Mouse (Mus musculus): ENCODE results near the gene Gm5475. TPM values are rescaled to one million over a fixed set of nuclear protein-coding genes. Genes with fewer than 3 reads are reported as not detected.

Gene Gm5475
- total RNA-seq, 1 experiment, result not detected

DNA sequence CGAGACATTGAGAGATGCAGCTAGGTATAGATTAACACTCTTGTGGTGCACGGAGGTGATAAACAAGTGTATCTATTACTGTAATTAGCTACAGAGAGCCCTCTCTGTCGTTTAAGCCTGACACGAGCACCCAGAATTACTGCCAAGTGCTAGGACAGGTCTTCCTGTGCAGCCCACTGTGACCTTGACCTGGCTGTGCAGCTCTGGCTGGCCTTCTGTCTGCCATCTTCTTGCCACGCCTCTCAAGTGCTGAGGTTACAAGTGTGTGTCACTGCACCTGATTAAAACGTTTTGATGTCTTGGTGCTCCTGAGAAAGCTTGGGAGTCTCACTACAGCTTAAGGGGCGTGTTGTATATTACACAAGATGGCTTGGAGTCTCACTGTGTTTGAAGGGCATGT, 30.9 kb upstream of the Gm5475 start:
- TF ChIP-seq MAFK (IDR thresholded peaks at IDR 0.05; ENCODE audit: insufficient read depth, low read depth, low read length) (no peak), ZC3H11A (IDR thresholded peaks at IDR 0.05; ENCODE audit: borderline replicate concordance, low read depth, low read length) (no peak), ZNF384 (IDR thresholded peaks at IDR 0.05; ENCODE audit: low read depth, low read length) (no peak), CHD2 (IDR thresholded peaks at IDR 0.05; ENCODE audit: low read depth, low read length) (no peak), HCFC1 (IDR thresholded peaks at IDR 0.05; ENCODE audit: borderline replicate concordance, insufficient read depth, low read length) (no peak)
- peaks cover 2 to 4% of the 10 kb centered on the region in 2 experiments; a peak in 2 of 4 replicates for H3K4me1 ChIP-seq (ENCODE audit: control insufficient read depth in 2 of 2, insufficient read depth in 2 of 2, low read length in 2 of 2, poor library complexity in 1 of 2)
- no peaks in the 10 kb centered on the region for H3K9me3 ChIP-seq (ENCODE audit: control insufficient read depth, insufficient read depth, low read depth, low read length)
- H3K4me3 ChIP-seq (ENCODE audit: insufficient read depth in 1 of 2, low read depth in 1 of 2, low read length in 2 of 2, poor library complexity in 1 of 2, severe bottlenecking in 1 of 2), result no peak overlapping the region
- peaks cover 14% of the 10 kb centered on the region for H3K36me3 ChIP-seq (ENCODE audit: control insufficient read depth, insufficient read depth, low read length, poor library complexity, severe bottlenecking)
- in situ Hi-C loops (cut with MboI; ENCODE audit: low sequenced_read_pairs in 2 of 2, unreplicated experiment in 2 of 2), result no loop called here
- no peak for DNase-seq (ENCODE audit: low read depth, low spot score)
- no peak overlapping the region for H3K9ac ChIP-seq (ENCODE audit: insufficient read depth, low read depth, low read length, poor library complexity, severe bottlenecking)
- no peak overlapping the region for H3K27ac ChIP-seq (ENCODE audit: insufficient read depth, low read depth, low read length, poor library complexity, severe bottlenecking)

DNA sequence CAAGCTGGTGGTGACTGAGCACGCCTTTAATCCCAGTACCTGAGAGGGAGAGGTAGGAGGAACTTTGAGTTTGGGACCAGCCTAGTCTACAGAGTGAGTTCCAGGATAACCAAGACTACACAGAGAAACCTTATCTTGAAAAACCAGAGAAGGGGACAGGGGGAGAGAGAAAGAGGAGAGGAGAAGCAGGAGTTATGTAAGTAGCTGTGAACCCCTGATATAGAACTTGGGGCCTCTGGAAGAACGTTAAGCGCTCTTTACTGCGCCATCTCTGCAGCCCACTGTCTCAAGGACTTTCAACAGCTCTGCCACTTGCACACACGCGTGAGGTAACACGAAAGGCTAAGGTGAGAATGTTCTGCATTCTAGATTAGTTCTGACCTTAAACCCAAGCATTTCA, 30.3 kb upstream of the Gm5475 start:
- in situ Hi-C loops (cut with MboI; ENCODE audit: low sequenced_read_pairs in 2 of 2, unreplicated experiment in 2 of 2), result no loop called here
- no peak overlapping the region for H3K9ac ChIP-seq (ENCODE audit: insufficient read depth, low read depth, low read length, poor library complexity, severe bottlenecking)
- no peak overlapping the region for H3K27ac ChIP-seq (ENCODE audit: insufficient read depth, low read depth, low read length, poor library complexity, severe bottlenecking)
- peaks cover 2 to 4% of the 10 kb centered on the region in 2 experiments; a peak in 2 of 4 replicates for H3K4me1 ChIP-seq (ENCODE audit: control insufficient read depth in 2 of 2, insufficient read depth in 2 of 2, low read length in 2 of 2, poor library complexity in 1 of 2)
- no peaks in the 10 kb centered on the region for H3K9me3 ChIP-seq (ENCODE audit: control insufficient read depth, insufficient read depth, low read depth, low read length)
- no peak overlapping the region for H3K4me3 ChIP-seq (ENCODE audit: insufficient read depth in 1 of 2, low read depth in 1 of 2, low read length in 2 of 2, poor library complexity in 1 of 2, severe bottlenecking in 1 of 2)
- TF ChIP-seq CHD2 (IDR thresholded peaks at IDR 0.05; ENCODE audit: low read depth, low read length), result no peak
- TF ChIP-seq ZC3H11A (IDR thresholded peaks at IDR 0.05; ENCODE audit: borderline replicate concordance, low read depth, low read length), result no peak
- no peak for TF ChIP-seq MAFK (IDR thresholded peaks at IDR 0.05; ENCODE audit: insufficient read depth, low read depth, low read length)
- DNase-seq (ENCODE audit: low read depth, low spot score), result no peak
- H3K36me3 ChIP-seq (ENCODE audit: control insufficient read depth, insufficient read depth, low read length, poor library complexity, severe bottlenecking), result peaks cover 16% of the 10 kb centered on the region

GRCm38 (mm10) chr15:100393016-100393415, 28.9 kb upstream of the Gm5475 start:
- no peak overlapping the region for H3K4me3 ChIP-seq (ENCODE audit: insufficient read depth in 1 of 2, low read depth in 1 of 2, low read length in 2 of 2, poor library complexity in 1 of 2, severe bottlenecking in 1 of 2)
- peak; percentile 8 for DNase-seq (ENCODE audit: low read depth, low spot score)
- H3K9ac ChIP-seq (ENCODE audit: insufficient read depth, low read depth, low read length, poor library complexity, severe bottlenecking), result no peak overlapping the region
- peaks cover 23% of the 10 kb centered on the region for H3K36me3 ChIP-seq (ENCODE audit: control insufficient read depth, insufficient read depth, low read length, poor library complexity, severe bottlenecking)
- peaks cover 2 to 4% of the 10 kb centered on the region in 2 experiments; a peak in 2 of 4 replicates for H3K4me1 ChIP-seq (ENCODE audit: control insufficient read depth in 2 of 2, insufficient read depth in 2 of 2, low read length in 2 of 2, poor library complexity in 1 of 2)
- TF ChIP-seq ZNF384 (IDR thresholded peaks at IDR 0.05; ENCODE audit: low read depth, low read length) (no peak), CHD2 (IDR thresholded peaks at IDR 0.05; ENCODE audit: low read depth, low read length) (no peak)
- H3K9me3 ChIP-seq (ENCODE audit: control insufficient read depth, insufficient read depth, low read depth, low read length), result no peaks in the 10 kb centered on the region
- H3K27ac ChIP-seq (ENCODE audit: insufficient read depth, low read depth, low read length, poor library complexity, severe bottlenecking), result no peak overlapping the region
- in situ Hi-C loops (cut with MboI; ENCODE audit: low sequenced_read_pairs in 2 of 2, unreplicated experiment in 2 of 2), result no loop called here

- no peak overlapping the region for H3K27ac ChIP-seq (ENCODE audit: insufficient read depth, low read depth, low read length, poor library complexity, severe bottlenecking)
- TF ChIP-seq ZNF384 (IDR thresholded peaks at IDR 0.05; ENCODE audit: low read depth, low read length) (no peak), ZC3H11A (IDR thresholded peaks at IDR 0.05; ENCODE audit: borderline replicate concordance, low read depth, low read length) (no peak)
- no peak overlapping the region for H3K4me3 ChIP-seq (ENCODE audit: insufficient read depth in 1 of 2, low read depth in 1 of 2, low read length in 2 of 2, poor library complexity in 1 of 2, severe bottlenecking in 1 of 2)
- no peak for DNase-seq (ENCODE audit: low read depth, low spot score)
- H3K36me3 ChIP-seq (ENCODE audit: control insufficient read depth, insufficient read depth, low read length, poor library complexity, severe bottlenecking), result peaks cover 37% of the 10 kb centered on the region
- H3K9ac ChIP-seq (ENCODE audit: insufficient read depth, low read depth, low read length, poor library complexity, severe bottlenecking), result no peak overlapping the region
- in situ Hi-C loops (cut with MboI; ENCODE audit: low sequenced_read_pairs in 2 of 2, unreplicated experiment in 2 of 2), result no loop called here
- H3K4me1 ChIP-seq (ENCODE audit: control insufficient read depth in 2 of 2, insufficient read depth in 2 of 2, low read length in 2 of 2, poor library complexity in 1 of 2), result peaks cover 2 to 4% of the 10 kb centered on the region in 2 experiments; a peak in 2 of 4 replicates
- H3K9me3 ChIP-seq (ENCODE audit: control insufficient read depth, insufficient read depth, low read depth, low read length), result no peaks in the 10 kb centered on the region
Observed at GRCm38 (mm10) chr15:100395561-100395960, 26.4 kb upstream of the Gm5475 start.

- Histone ChIP-seq H3K9me3 (ENCODE audit: control insufficient read depth, insufficient read depth, low read depth, low read length) (no peaks in the 10 kb centered on the region), H3K27ac (ENCODE audit: insufficient read depth, low read depth, low read length, poor library complexity, severe bottlenecking) (no peak overlapping the region), H3K4me3 (ENCODE audit: insufficient read depth in 1 of 2, low read depth in 1 of 2, low read length in 2 of 2, poor library complexity in 1 of 2, severe bottlenecking in 1 of 2) (no peak overlapping the region), H3K36me3 (ENCODE audit: control insufficient read depth, insufficient read depth, low read length, poor library complexity, severe bottlenecking) (peaks cover 49% of the 10 kb centered on the region), H3K4me1 (ENCODE audit: control insufficient read depth in 2 of 2, insufficient read depth in 2 of 2, low read length in 2 of 2, poor library complexity in 1 of 2) (no peaks in the 10 kb centered on the region), H3K9ac (ENCODE audit: insufficient read depth, low read depth, low read length, poor library complexity, severe bottlenecking) (no peak overlapping the region)
- in situ Hi-C loops (cut with MboI; ENCODE audit: low sequenced_read_pairs in 2 of 2, unreplicated experiment in 2 of 2), result no loop called here
- DNase-seq (ENCODE audit: low read depth, low spot score), result no peak
- TF ChIP-seq MAFK (IDR thresholded peaks at IDR 0.05; ENCODE audit: insufficient read depth, low read depth, low read length) (no peak), ZC3H11A (IDR thresholded peaks at IDR 0.05; ENCODE audit: borderline replicate concordance, low read depth, low read length) (no peak), HCFC1 (IDR thresholded peaks at IDR 0.05; ENCODE audit: borderline replicate concordance, insufficient read depth, low read length) (no peak), ZNF384 (IDR thresholded peaks at IDR 0.05; ENCODE audit: low read depth, low read length) (no peak), CHD2 (IDR thresholded peaks at IDR 0.05; ENCODE audit: low read depth, low read length) (no peak)
Observed at GRCm38 (mm10) chr15:100400592-100401250, 21.2 kb upstream of the Gm5475 start.

Data from ES-E14 (cell line).